Mouse (Mus musculus): ENCODE measurements around the gene Fscn1.

- no peak for TF ChIP-seq CTCF (IDR thresholded peaks at IDR 0.05; ENCODE audit: low read depth)
- TF ChIP-seq EP300 (IDR thresholded peaks at IDR 0.05; ENCODE audit: low read depth) = no peak
Observed at GRCm38 (mm10) chr5:142983174-142983573, 23.0 kb downstream of the Fscn1 start.

All from liver, embryonic 14.5 days (tissue).